Mouse (Mus musculus) liver, embryonic 14.5 days (tissue): ENCODE measurements around the gene Tnxb.
"Not testable (repeated sequence)": the region's sequence is repeated elsewhere in the genome, so short reads cannot be mapped to it uniquely, and the experiment has no call there.

Experiments used
- CTCF ChIP-seq: IDR thresholded peaks from 2 replicates; pipeline ENCODE4 v1.5.1; 2016; ENCODE audit warnings: antibody characterized with exemption, low read depth, control low read depth
- EP300 ChIP-seq: IDR thresholded peaks from 2 replicates; pipeline ENCODE4 v1.6.1; 2016; ENCODE audit warnings: antibody characterized with exemption, low read depth

- not testable (repeated sequence) for TF ChIP-seq CTCF, EP300
These were observed 44.6 kb downstream of the Tnxb start for GRCm38 (mm10) chr17:34714908-34715445.
